Mouse (Mus musculus) erythroblast, embryonic 14.5 days (primary cell): Measurements from ENCODE around the gene Runx3. TPM values are rescaled to one million over a fixed set of nuclear protein-coding genes. Genes with fewer than 3 reads are reported as not detected.

Experiments used
- H3K27me3 ChIP-seq: 2 replicates; pipeline ENCODE4 v1.6.1; 2012; ENCODE audit warnings: inconsistent platforms; ENCODE audit not compliant: control insufficient read depth
- H3K36me3 ChIP-seq: 2 replicates; pipeline ENCODE4 v1.6.1; 2012; ENCODE audit warnings: mild to moderate bottlenecking, inconsistent platforms; ENCODE audit not compliant: control insufficient read depth
- H3K4me1 ChIP-seq: 2 replicates; pipeline ENCODE4 v1.6.1; 2012; ENCODE audit warnings: inconsistent platforms; ENCODE audit not compliant: control insufficient read depth
- H3K4me3 ChIP-seq: replicated peaks from 2 replicates; pipeline ENCODE3; 2012; ENCODE audit warnings: moderate library complexity, mild to moderate bottlenecking, inconsistent platforms
- H3K9me3 ChIP-seq: 2 replicates; pipeline ENCODE4 v1.6.1; 2012; ENCODE audit warnings: low read length, inconsistent platforms, mixed read lengths; ENCODE audit not compliant: control insufficient read depth
- GATA1 ChIP-seq: IDR thresholded peaks from 2 replicates; pipeline ENCODE4 v1.6.1; 2012; ENCODE audit warnings: low read length, inconsistent platforms, mixed read lengths
- TAL1 ChIP-seq: IDR thresholded peaks from 3 replicates; pipeline ENCODE4 v1.6.1; 2012; ENCODE audit warnings: low read length, inconsistent platforms, mixed read lengths
- polyA plus RNA-seq: library from polyadenylated mRNA; stranded (reverse); fragments of >175 nt; gene quantifications from 2 replicates; pipeline ENCODE4 v1.2.3, GENCODE M21; 2012

Gene Runx3
- polyA plus RNA-seq, 1 experiment: 0.61 TPM

- H3K9me3 ChIP-seq: no peaks in the 10 kb centered on the region
- H3K36me3 ChIP-seq: peaks cover 42% of the 10 kb centered on the region
- peaks cover 16% of the 10 kb centered on the region for H3K27me3 ChIP-seq
- peaks cover 12% of the 10 kb centered on the region for H3K4me1 ChIP-seq
- H3K4me3 ChIP-seq: no peak overlapping the region
- no peak for TF ChIP-seq GATA1
- TF ChIP-seq TAL1: no peak
Observed at GRCm38 (mm10) chr4:135209846-135210245, 89.4 kb downstream of the Runx3 start.

GRCm38 (mm10) chr4:135219652-135220051, 99.2 kb downstream of the Runx3 start:
- Histone ChIP-seq H3K4me1 (no peaks in the 10 kb centered on the region), H3K9me3 (no peaks in the 10 kb centered on the region), H3K36me3 (peaks cover 99% of the 10 kb centered on the region), H3K4me3 (no peak overlapping the region), H3K27me3 (no peaks in the 10 kb centered on the region)
- TF ChIP-seq GATA1: no peak
- TF ChIP-seq TAL1: no peak

- H3K4me3 ChIP-seq: no peak overlapping the region
- TF ChIP-seq GATA1: no peak
- no peak for TF ChIP-seq TAL1
- peaks cover 99% of the 10 kb centered on the region for H3K36me3 ChIP-seq
- no peaks in the 10 kb centered on the region for H3K27me3 ChIP-seq
- H3K4me1 ChIP-seq: no peaks in the 10 kb centered on the region
- H3K9me3 ChIP-seq: no peaks in the 10 kb centered on the region
Observed at GRCm38 (mm10) chr4:135220641-135221040, 100.2 kb downstream of the Runx3 start.

DNA sequence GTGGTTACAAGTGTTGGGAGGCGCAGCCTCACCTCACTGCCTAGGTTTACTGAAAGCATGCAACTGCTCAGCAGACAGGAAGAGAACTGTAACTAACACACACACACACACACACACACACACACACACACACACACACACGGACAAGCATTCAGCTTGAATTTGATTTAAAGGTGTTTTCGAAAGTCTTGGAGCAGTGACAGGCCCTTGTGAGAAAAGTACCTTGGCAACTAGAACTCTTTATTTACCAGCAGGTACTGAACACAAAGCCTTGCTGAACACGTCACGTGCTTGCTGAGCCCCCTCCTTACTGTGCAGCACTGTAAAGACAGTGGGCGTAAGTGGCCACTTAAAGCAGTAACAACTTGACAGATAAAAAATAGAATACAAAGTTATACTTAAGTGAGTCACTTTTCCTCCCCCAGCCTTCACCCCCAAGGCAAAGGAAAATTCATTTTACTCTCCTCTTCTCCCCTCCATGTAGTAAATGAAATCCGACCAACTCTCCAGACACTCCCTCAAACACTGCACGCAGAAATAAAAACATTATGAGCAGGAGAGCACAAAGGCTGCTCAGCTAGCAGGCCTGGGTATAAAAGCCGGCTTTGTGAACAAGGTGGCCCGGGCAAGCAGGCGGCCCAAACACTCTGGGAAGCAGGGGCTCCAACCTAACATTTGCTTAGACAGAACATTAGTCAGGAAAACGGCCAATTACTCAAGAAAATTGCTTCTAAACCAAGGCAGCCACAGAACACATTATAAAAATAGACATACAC, 101.4 kb downstream of the Runx3 start:
- Histone ChIP-seq H3K27me3 (no peaks in the 10 kb centered on the region), H3K9me3 (no peaks in the 10 kb centered on the region), H3K36me3 (peaks cover 99% of the 10 kb centered on the region), H3K4me3 (no peak overlapping the region), H3K4me1 (no peaks in the 10 kb centered on the region)
- TF ChIP-seq TAL1 (no peak), GATA1 (no peak)

GRCm38 (mm10) chr4:135223808-135224207, 103.4 kb downstream of the Runx3 start:
- peaks cover 92% of the 10 kb centered on the region for H3K36me3 ChIP-seq
- TF ChIP-seq TAL1: no peak
- TF ChIP-seq GATA1: no peak
- H3K9me3 ChIP-seq: no peaks in the 10 kb centered on the region
- no peaks in the 10 kb centered on the region for H3K4me1 ChIP-seq
- no peaks in the 10 kb centered on the region for H3K27me3 ChIP-seq
- H3K4me3 ChIP-seq: no peak overlapping the region

DNA sequence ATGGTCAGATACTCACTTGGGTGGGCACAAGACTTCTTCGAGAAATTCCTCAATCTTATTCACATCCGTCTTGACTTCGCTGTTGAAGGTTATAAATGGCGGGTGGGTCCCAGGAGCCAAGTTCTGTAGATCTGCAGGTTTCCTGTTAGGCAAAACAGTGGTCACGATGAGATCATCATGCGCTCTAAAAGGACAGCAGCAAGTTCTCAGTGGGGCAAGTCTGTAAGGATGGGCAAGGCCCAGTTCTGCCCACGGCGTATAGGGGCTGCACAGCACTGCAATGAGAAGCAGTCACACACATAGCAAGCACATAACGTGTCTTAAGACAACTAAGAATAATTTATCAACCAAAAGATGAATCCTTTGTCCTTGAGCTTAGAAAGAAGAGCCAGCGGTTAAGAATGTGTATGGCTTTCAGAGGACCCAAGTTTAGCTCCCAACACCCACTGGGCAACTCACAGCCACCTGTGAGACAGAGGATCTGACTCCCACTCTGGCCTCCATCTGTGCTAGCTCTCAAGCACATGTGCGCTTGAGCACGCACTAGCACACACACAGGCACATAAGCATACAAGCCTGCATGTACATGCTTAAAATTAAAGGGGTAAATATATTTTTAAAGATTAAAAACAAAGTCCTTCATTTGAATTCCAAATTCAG, 105.7 kb downstream of the Runx3 start:
- no peak overlapping the region for H3K4me3 ChIP-seq
- no peak for TF ChIP-seq GATA1
- no peak for TF ChIP-seq TAL1
- peaks cover 2% of the 10 kb centered on the region; the same call in 1 of the 2 replicates for H3K4me1 ChIP-seq
- H3K36me3 ChIP-seq: peaks cover 89% of the 10 kb centered on the region
- H3K27me3 ChIP-seq: no peaks in the 10 kb centered on the region
- no peaks in the 10 kb centered on the region for H3K9me3 ChIP-seq

Other genes with a start within 250 kb of the Runx3 start
- gene Tmem50a, start 205.6 kb upstream of the Runx3 start, polyA plus RNA-seq: 1.0 and 1.2 TPM in 2 replicates
- gene Rsrp1, start 197.1 kb upstream of the Runx3 start, polyA plus RNA-seq: 62.6 and 71.3 TPM in 2 replicates
- 10.1 and 17.9 TPM in 2 replicates for gene Syf2, start 189.8 kb upstream of the Runx3 start, polyA plus RNA-seq
- gene Clic4, start 152.2 kb downstream of the Runx3 start, polyA plus RNA-seq: 3.6 and 3.8 TPM in 2 replicates
- gene Srrm1, start 232.7 kb downstream of the Runx3 start, polyA plus RNA-seq: 52.0 and 52.9 TPM in 2 replicates